Mouse (Mus musculus) gastrocnemius, postnatal 10 days (tissue): ENCODE data around the gene Fmnl1. TPM values are rescaled to one million over a fixed set of nuclear protein-coding genes. Genes with fewer than 3 reads are reported as not detected.

Experiments
- DNase-seq: peaks from one replicate; pipeline ENCODE4 v3.0.0; 2021; ENCODE audit warnings: mixed read lengths
- long read RNA-seq, 2 experiments: library from polyadenylated mRNA; stranded (forward); transcript quantifications; one replicate each; pipeline ENCODE4 v2.0.0; 2021
- total RNA-seq, 2 experiments: library from RNA; stranded (reverse); gene quantifications; 2 replicates each; pipeline ENCODE4 v1.2.3; 2021

Fmnl1 gene
- total RNA-seq = 1 to 10 TPM; 6.3 to 8.9 TPM
- long read RNA-seq, experiment 1, partial matches to known transcripts = 0 of 4 reads
- long read RNA-seq, experiment 1, other reads (novel, unspliced or antisense) = 1 of 4 reads
- long read RNA-seq, experiment 2, partial matches to known transcripts = 0 of 4 reads
- long read RNA-seq, experiment 2, other reads (novel, unspliced or antisense) = 3 of 4 reads

- DNase-seq = peak; percentile 57
Observed at GRCm38 (mm10) chr11:103170494-103171285, at the start of gene Fmnl1. Gene Fmnl1, plus strand, starts transcription at chr11:103171107.

GRCm38 (mm10) chr11:103131701-103132575 lies 39.0 kb upstream of the Fmnl1 start, which contains the start of gene Hexim2:
Gene Hexim2, plus strand, starts transcription at chr11:103132429.
- peak; percentile 80 for DNase-seq

GRCm38 (mm10) chr11:103132576-103133455 lies 38.1 kb upstream of the Fmnl1 start:
- DNase-seq = peak; percentile 100

GRCm38 (mm10) chr11:103133456-103134185 lies 37.3 kb upstream of the Fmnl1 start:
- no peak for DNase-seq

GRCm38 (mm10) chr11:103134221-103134620 lies 36.7 kb upstream of the Fmnl1 start:
- no peak for DNase-seq

GRCm38 (mm10) chr11:103136039-103136577 lies 34.8 kb upstream of the Fmnl1 start:
- DNase-seq = no peak

- DNase-seq = no peak
Observed at GRCm38 (mm10) chr11:103139951-103140762, 30.8 kb upstream of the Fmnl1 start.

- DNase-seq = no peak
Observed at GRCm38 (mm10) chr11:103140763-103141100, 30.2 kb upstream of the Fmnl1 start.

GRCm38 (mm10) chr11:103141101-103141943 lies 29.6 kb upstream of the Fmnl1 start:
- DNase-seq = peak; percentile 71

GRCm38 (mm10) chr11:103141944-103142255 lies 29.0 kb upstream of the Fmnl1 start:
- no peak for DNase-seq

- no peak for DNase-seq
Observed at GRCm38 (mm10) chr11:103142441-103143182, 28.3 kb upstream of the Fmnl1 start.

GRCm38 (mm10) chr11:103144309-103145285 lies 26.3 kb upstream of the Fmnl1 start:
- DNase-seq = no peak

- DNase-seq = no peak
Observed at GRCm38 (mm10) chr11:103146386-103146785, 24.5 kb upstream of the Fmnl1 start.

- no peak for DNase-seq
Observed at GRCm38 (mm10) chr11:103147766-103148165, 23.1 kb upstream of the Fmnl1 start.

GRCm38 (mm10) chr11:103149771-103150170 lies 21.1 kb upstream of the Fmnl1 start:
- DNase-seq = no peak

- peak; percentile 99 for DNase-seq
Observed at GRCm38 (mm10) chr11:103158621-103159478, 12.1 kb upstream of the Fmnl1 start.
